Mouse (Mus musculus) small intestine, adult 2 months (tissue): ENCODE results near the gene Shox2.

Experiments
- CTCF ChIP-seq: fragments of 200-500 bp; IDR thresholded peaks from 2 replicates; pipeline ENCODE4 v1.5.1; 2012; ENCODE audit warnings: low read depth, mild to moderate bottlenecking, control low read depth, inconsistent platforms, low read length, moderate library complexity, mixed read lengths; ENCODE audit not compliant: insufficient replicate concordance, insufficient read length; ENCODE audit errors: extremely low read depth
- POLR2A ChIP-seq: fragments of 200-500 bp; IDR thresholded peaks from 2 replicates; pipeline ENCODE4 v1.6.1; 2012; ENCODE audit warnings: low read depth, mild to moderate bottlenecking, control low read depth, inconsistent platforms, low read length, moderate library complexity

DNA sequence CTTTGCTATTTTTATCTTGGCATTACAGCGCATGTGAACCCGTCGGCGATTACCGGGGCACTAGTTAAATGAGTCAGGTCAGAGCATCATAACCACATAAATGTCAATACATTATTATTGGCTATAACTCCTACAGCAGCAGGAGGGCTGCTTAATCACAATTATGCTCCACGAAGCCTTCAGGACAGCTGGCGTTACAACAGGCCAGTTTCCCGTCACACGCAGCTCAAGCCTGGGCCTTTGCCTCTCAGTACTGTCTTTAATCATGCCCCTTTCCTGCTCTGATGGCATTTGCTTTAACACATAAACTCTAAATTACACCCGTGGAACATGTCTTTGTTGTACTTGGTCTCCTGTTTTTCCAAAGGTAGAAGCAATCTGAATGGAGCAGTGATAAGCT lies 41.9 kb downstream of the Shox2 start:
- no peak for TF ChIP-seq POLR2A
- no peak for TF ChIP-seq CTCF
